Mouse (Mus musculus): Measurements from ENCODE around the gene Agap2.
A peak's percentile ranks its signal among the peaks of the same experiment; 100 is the strongest.
"Not testable (repeated sequence)": the region's sequence is repeated elsewhere in the genome, so short reads cannot be mapped to it uniquely, and the experiment has no call there.

Agap2 gene

GRCm38 (mm10) chr10:127107563-127108261 is 32.6 kb downstream of the Agap2 start:
- DNase-seq, result no peak

- no peak for DNase-seq
These were observed 33.1 kb downstream of the Agap2 start for GRCm38 (mm10) chr10:127108262-127108583.

GRCm38 (mm10) chr10:127111001-127111887 is 36.2 kb downstream of the Agap2 start:
- peak; percentile 15 for DNase-seq

- no peak for DNase-seq
These were observed 39.3 kb downstream of the Agap2 start for GRCm38 (mm10) chr10:127114408-127114807.

GRCm38 (mm10) chr10:127115068-127115467 is 40.0 kb downstream of the Agap2 start:
- DNase-seq, result no peak

GRCm38 (mm10) chr10:127118470-127118869 is 43.4 kb downstream of the Agap2 start:
- DNase-seq, result no peak

- DNase-seq, result no peak
These were observed 44.1 kb downstream of the Agap2 start for GRCm38 (mm10) chr10:127119229-127119628.

- peak; percentile 11 for DNase-seq
These were observed 45.4 kb downstream of the Agap2 start for GRCm38 (mm10) chr10:127120301-127121065.

- DNase-seq, result peak; percentile 93
These were observed 46.0 kb downstream of the Agap2 start, which contains the start of gene Os9 for GRCm38 (mm10) chr10:127121066-127121477. Os9 (minus strand) TSS chr10:127121131.

GRCm38 (mm10) chr10:127122018-127122417 is 46.9 kb downstream of the Agap2 start:
- DNase-seq, result no peak

- DNase-seq, result peak; percentile 30
These were observed 47.8 kb downstream of the Agap2 start for GRCm38 (mm10) chr10:127122784-127123435.

- DNase-seq, result peak; percentile 71
These were observed 48.3 kb downstream of the Agap2 start for GRCm38 (mm10) chr10:127123436-127123805.

GRCm38 (mm10) chr10:127125210-127126001 is 50.3 kb downstream of the Agap2 start:
- DNase-seq, result no peak

- DNase-seq, result no peak
These were observed 51.5 kb downstream of the Agap2 start for GRCm38 (mm10) chr10:127126579-127126978.

- DNase-seq, result no peak
These were observed 52.7 kb downstream of the Agap2 start for GRCm38 (mm10) chr10:127127711-127128279.

- no peak for DNase-seq
These were observed 54.3 kb downstream of the Agap2 start for GRCm38 (mm10) chr10:127129431-127129830.

- no peak for DNase-seq
These were observed 57.4 kb downstream of the Agap2 start for GRCm38 (mm10) chr10:127132469-127132868.

- DNase-seq, result not testable (repeated sequence)
These were observed 59.4 kb downstream of the Agap2 start for GRCm38 (mm10) chr10:127134394-127135035.

GRCm38 (mm10) chr10:127135118-127135836 is 60.2 kb downstream of the Agap2 start:
- no peak for DNase-seq

GRCm38 (mm10) chr10:127136510-127136909 is 61.4 kb downstream of the Agap2 start:
- no peak for DNase-seq

All from right cerebral cortex, postnatal 14 days (tissue).